Mouse (Mus musculus): ENCODE results near the gene Edn1. TPM values are rescaled to one million over a fixed set of nuclear protein-coding genes. Genes with fewer than 3 reads are reported as not detected.

The Edn1 gene
- total and polyA plus RNA-seq, 3 experiments: not detected

- Histone ChIP-seq H3K9ac (ENCODE audit: control insufficient read depth, low read depth, low read length, poor library complexity, severe bottlenecking) (no peak overlapping the region), H3K36me3 (ENCODE audit: control insufficient read depth in 1 of 2, insufficient read depth in 2 of 2, low read length in 2 of 2) (no peaks in the 10 kb centered on the region), H3K27me3 (ENCODE audit: control insufficient read depth in 1 of 2, insufficient read depth in 2 of 2, low read length in 2 of 2) (no peaks in the 10 kb centered on the region), H3K4me1 (ENCODE audit: control insufficient read depth in 1 of 2, insufficient read depth in 2 of 2, low read length in 2 of 2) (no peaks in the 10 kb centered on the region), H3K4me3 (ENCODE audit: control insufficient read depth in 1 of 2, insufficient read depth in 1 of 2, low read depth in 2 of 2, low read length in 2 of 2) (no peak overlapping the region), H3K79me2 (ENCODE audit: control insufficient read depth, insufficient read depth, low read length, poor library complexity) (no peaks in the 10 kb centered on the region), H3K27ac (ENCODE audit: control insufficient read depth, low read depth, low read length) (no peak overlapping the region), H3K9me3 (replicated peaks; ENCODE audit: insufficient read depth, low read length) (no peaks in the 10 kb centered on the region)
- TF ChIP-seq MYB (IDR thresholded peaks at IDR 0.05; ENCODE audit: low read depth, low read length): no peak
- TF ChIP-seq USF2 (IDR thresholded peaks at IDR 0.05; ENCODE audit: borderline replicate concordance in 1 of 2, insufficient read depth in 1 of 2, low read depth in 1 of 2, low read length in 2 of 2): no peak
- no peak for TF ChIP-seq MYC (IDR thresholded peaks at IDR 0.05; ENCODE audit: low read depth, low read length)
- DNase-seq (ENCODE audit: low read depth, low spot score): no peak
These were observed 2.9 kb downstream of the Edn1 start for GRCm38 (mm10) chr13:42304139-42304538.

- Histone ChIP-seq H3K9me3 (replicated peaks; ENCODE audit: insufficient read depth, low read length) (no peaks in the 10 kb centered on the region), H3K9ac (ENCODE audit: control insufficient read depth, low read depth, low read length, poor library complexity, severe bottlenecking) (no peak overlapping the region), H3K27ac (ENCODE audit: control insufficient read depth, low read depth, low read length) (no peak overlapping the region), H3K4me1 (ENCODE audit: control insufficient read depth in 1 of 2, insufficient read depth in 2 of 2, low read length in 2 of 2) (no peaks in the 10 kb centered on the region), H3K27me3 (ENCODE audit: control insufficient read depth in 1 of 2, insufficient read depth in 2 of 2, low read length in 2 of 2) (no peaks in the 10 kb centered on the region), H3K36me3 (ENCODE audit: control insufficient read depth in 1 of 2, insufficient read depth in 2 of 2, low read length in 2 of 2) (no peaks in the 10 kb centered on the region), H3K79me2 (ENCODE audit: control insufficient read depth, insufficient read depth, low read length, poor library complexity) (no peaks in the 10 kb centered on the region), H3K4me3 (ENCODE audit: control insufficient read depth in 1 of 2, insufficient read depth in 1 of 2, low read depth in 2 of 2, low read length in 2 of 2) (no peak overlapping the region)
- DNase-seq (ENCODE audit: low read depth, low spot score): no peak
- TF ChIP-seq TAL1 (IDR thresholded peaks at IDR 0.05; ENCODE audit: low read length): no peak
- TF ChIP-seq TCF12 (IDR thresholded peaks at IDR 0.05; ENCODE audit: low read depth, low read length): no peak
- TF ChIP-seq USF1 (IDR thresholded peaks at IDR 0.05; ENCODE audit: low read depth, low read length): no peak
- TF ChIP-seq SMC3 (IDR thresholded peaks at IDR 0.05; ENCODE audit: low read depth, low read length): no peak
These were observed 5.9 kb downstream of the Edn1 start for GRCm38 (mm10) chr13:42306870-42307800.

GRCm38 (mm10) chr13:42308368-42309103, 7.3 kb downstream of the Edn1 start:
- Histone ChIP-seq H3K27ac (ENCODE audit: control insufficient read depth, low read depth, low read length) (no peak overlapping the region), H3K9me3 (replicated peaks; ENCODE audit: insufficient read depth, low read length) (no peaks in the 10 kb centered on the region), H3K27me3 (ENCODE audit: control insufficient read depth in 1 of 2, insufficient read depth in 2 of 2, low read length in 2 of 2) (no peaks in the 10 kb centered on the region), H3K4me1 (ENCODE audit: control insufficient read depth in 1 of 2, insufficient read depth in 2 of 2, low read length in 2 of 2) (no peaks in the 10 kb centered on the region), H3K9ac (ENCODE audit: control insufficient read depth, low read depth, low read length, poor library complexity, severe bottlenecking) (no peak overlapping the region), H3K79me2 (ENCODE audit: control insufficient read depth, insufficient read depth, low read length, poor library complexity) (no peaks in the 10 kb centered on the region), H3K4me3 (ENCODE audit: control insufficient read depth in 1 of 2, insufficient read depth in 1 of 2, low read depth in 2 of 2, low read length in 2 of 2) (no peak overlapping the region), H3K36me3 (ENCODE audit: control insufficient read depth in 1 of 2, insufficient read depth in 2 of 2, low read length in 2 of 2) (no peaks in the 10 kb centered on the region)
- no peak for DNase-seq (ENCODE audit: low read depth, low spot score)
- TF ChIP-seq ELF1 (IDR thresholded peaks at IDR 0.05; ENCODE audit: low read depth, low read length) (no peak), TAL1 (IDR thresholded peaks at IDR 0.05; ENCODE audit: low read length) (no peak), KAT2A (conservative IDR thresholded peaks at IDR 0.05; ENCODE audit: low read depth, low read length) (no peak), JUND (IDR thresholded peaks at IDR 0.05; ENCODE audit: low read depth, low read length) (no peak), ZC3H11A (IDR thresholded peaks at IDR 0.05; ENCODE audit: low read depth, low read length) (no peak), ZNF384 (IDR thresholded peaks at IDR 0.05; ENCODE audit: low read depth, low read length) (no peak), CTCF (IDR thresholded peaks at IDR 0.05 in 2 of 3, conservative IDR thresholded peaks at IDR 0.05 in 1 of 3; ENCODE audit: control insufficient read depth in 1 of 3, insufficient read depth in 1 of 3, low read depth in 2 of 3, low read length in 3 of 3, poor library complexity in 1 of 3, severe bottlenecking in 1 of 3) (no peak), MXI1 (IDR thresholded peaks at IDR 0.05; ENCODE audit: low read depth, low read length) (no peak), GATA1 (IDR thresholded peaks at IDR 0.05; ENCODE audit: low read depth, low read length) (no peak), RCOR1 (IDR thresholded peaks at IDR 0.05; ENCODE audit: low read depth, low read length) (no peak), SIN3A (IDR thresholded peaks at IDR 0.05; ENCODE audit: low read length) (no peak), RAD21 (IDR thresholded peaks at IDR 0.05; ENCODE audit: low read depth, low read length) (no peak), E2F4 (IDR thresholded peaks at IDR 0.05; ENCODE audit: borderline replicate concordance, low read depth, low read length) (no peak), BHLHE40 (IDR thresholded peaks at IDR 0.05; ENCODE audit: borderline replicate concordance, low read depth, low read length) (no peak), CHD1 (IDR thresholded peaks at IDR 0.05; ENCODE audit: low read depth, low read length) (no peak)
